Mouse (Mus musculus) mesoderm, embryonic 11.5 days (tissue): ENCODE results near the gene Btbd17.

Experiments
- DNase-seq: peaks from one replicate; pipeline ENCODE4 v3.0.0-alpha.2; 2012; ENCODE audit warnings: low read depth, low spot score

Gene Btbd17

GRCm38 (mm10) chr11:114802540-114803267, 7.0 kb upstream of the Btbd17 start:
- no peak for DNase-seq

- DNase-seq: no peak
Observed at GRCm38 (mm10) chr11:114801906-114802305, 6.2 kb upstream of the Btbd17 start.

- no peak for DNase-seq
Observed at GRCm38 (mm10) chr11:114798624-114799023, 2.9 kb upstream of the Btbd17 start, which contains the start of gene Gpr142. TSS of gene Gpr142 (plus strand) at chr11:114798924.

GRCm38 (mm10) chr11:114797981-114798380, 2.2 kb upstream of the Btbd17 start:
- no peak for DNase-seq

- no peak for DNase-seq
Observed at GRCm38 (mm10) chr11:114797176-114797575, 1.4 kb upstream of the Btbd17 start.

GRCm38 (mm10) chr11:114795231-114795746, 456 bp downstream of the Btbd17 start:
- DNase-seq: peak; percentile 88

- DNase-seq: no peak
Observed at GRCm38 (mm10) chr11:114794691-114795090, 1.1 kb downstream of the Btbd17 start.

GRCm38 (mm10) chr11:114793868-114794545, 1.7 kb downstream of the Btbd17 start:
- DNase-seq: no peak

- DNase-seq: no peak
Observed at GRCm38 (mm10) chr11:114792931-114793494, 2.7 kb downstream of the Btbd17 start.

- DNase-seq: peak; percentile 48
Observed at GRCm38 (mm10) chr11:114791891-114792411, 3.8 kb downstream of the Btbd17 start.

- DNase-seq: no peak
Observed at GRCm38 (mm10) chr11:114791351-114791889, 4.3 kb downstream of the Btbd17 start.

- no peak for DNase-seq
Observed at GRCm38 (mm10) chr11:114790841-114791240, 4.9 kb downstream of the Btbd17 start.

- DNase-seq: no peak
Observed at GRCm38 (mm10) chr11:114790171-114790570, 5.6 kb downstream of the Btbd17 start.

GRCm38 (mm10) chr11:114789716-114790115, 6.0 kb downstream of the Btbd17 start:
- no peak for DNase-seq

GRCm38 (mm10) chr11:114789061-114789714, 6.6 kb downstream of the Btbd17 start:
- DNase-seq: peak; percentile 88

GRCm38 (mm10) chr11:114787611-114788010, 8.1 kb downstream of the Btbd17 start:
- no peak for DNase-seq

- DNase-seq: peak; percentile 66
Observed at GRCm38 (mm10) chr11:114786326-114786725, 9.4 kb downstream of the Btbd17 start.

- no peak for DNase-seq
Observed at GRCm38 (mm10) chr11:114785892-114786291, 9.9 kb downstream of the Btbd17 start.

GRCm38 (mm10) chr11:114780076-114780475, 15.7 kb downstream of the Btbd17 start:
- DNase-seq: no peak

GRCm38 (mm10) chr11:114771896-114772295, 23.8 kb downstream of the Btbd17 start:
- no peak for DNase-seq

GRCm38 (mm10) chr11:114769911-114770310, 25.8 kb downstream of the Btbd17 start:
- DNase-seq: no peak
